Mouse (Mus musculus): ENCODE data around the gene Srd5a1. TPM values are rescaled to one million over a fixed set of nuclear protein-coding genes. Genes with fewer than 3 reads are reported as not detected.

Gene Srd5a1
- total and polyA plus RNA-seq, 3 experiments, result 7.7 to 10.5 TPM; not detected in 1

DNA sequence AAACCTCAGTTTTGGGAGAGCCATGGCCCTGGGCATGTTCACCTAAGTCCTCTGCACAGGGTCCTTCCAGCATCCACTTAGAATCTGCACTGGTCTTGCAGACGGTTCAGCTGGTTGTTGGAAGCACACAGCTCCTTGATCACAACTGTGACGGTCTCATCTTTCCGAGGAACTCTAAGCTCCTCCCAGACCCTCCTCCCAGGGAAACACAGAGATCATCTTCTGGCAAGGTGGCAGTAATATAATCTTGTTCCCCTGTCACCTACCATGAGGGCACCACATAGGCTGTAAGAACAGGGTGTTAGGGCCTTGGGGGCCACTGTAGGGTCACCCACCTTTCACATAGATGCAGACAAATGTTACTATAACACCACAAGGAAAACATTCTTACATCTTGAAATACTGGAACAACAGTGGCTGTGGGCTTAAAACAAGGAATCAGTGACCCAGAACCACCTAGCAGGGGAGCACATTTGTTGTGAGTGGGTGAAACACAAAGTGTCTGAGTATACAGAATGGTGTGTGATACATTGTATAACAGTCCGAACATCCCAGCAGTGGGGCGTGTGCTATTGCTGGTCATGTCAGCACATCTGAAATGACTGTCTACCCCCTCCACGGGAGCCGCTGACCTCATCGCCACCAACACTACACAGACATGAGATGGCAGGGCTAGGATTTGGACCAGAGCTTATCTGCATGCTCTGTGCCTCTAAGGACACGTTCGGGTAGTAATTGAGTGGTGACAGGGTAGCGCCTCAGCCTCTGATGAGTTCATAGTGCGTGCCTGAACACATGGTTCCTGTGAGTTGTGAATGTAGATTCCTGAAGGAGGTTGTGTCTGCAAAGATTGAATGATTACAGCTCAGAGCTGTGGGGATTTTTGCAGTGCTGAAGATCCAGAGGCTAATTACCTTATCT is 48.3 kb downstream of the Srd5a1 start:
- Histone ChIP-seq H3K4me1 (ENCODE audit: control insufficient read depth in 1 of 2, insufficient read depth in 2 of 2, low read length in 2 of 2) (peaks cover 5 to 28% of the 10 kb centered on the region in 2 experiments; a peak in 3 of 4 replicates), H3K9me3 (replicated peaks; ENCODE audit: insufficient read depth, low read length) (no peaks in the 10 kb centered on the region), H3K4me3 (ENCODE audit: control insufficient read depth in 1 of 2, insufficient read depth in 1 of 2, low read depth in 2 of 2, low read length in 2 of 2) (no peak overlapping the region), H3K27ac (ENCODE audit: control insufficient read depth, low read depth, low read length) (no peak overlapping the region), H3K79me2 (ENCODE audit: control insufficient read depth, insufficient read depth, low read length, poor library complexity) (no peaks in the 10 kb centered on the region), H3K9ac (ENCODE audit: control insufficient read depth, low read depth, low read length, poor library complexity, severe bottlenecking) (no peak overlapping the region), H3K27me3 (ENCODE audit: control insufficient read depth in 1 of 2, insufficient read depth in 2 of 2, low read length in 2 of 2) (no peaks in the 10 kb centered on the region), H3K36me3 (ENCODE audit: control insufficient read depth in 1 of 2, insufficient read depth in 2 of 2, low read length in 2 of 2) (peaks cover 0 to 16% of the 10 kb centered on the region in 2 experiments; a peak in 2 of 4 replicates)
- no peak for DNase-seq (ENCODE audit: low read depth, low spot score)
- TF ChIP-seq ZMIZ1 (IDR thresholded peaks at IDR 0.05; ENCODE audit: low read depth, low read length), result no peak

DNA sequence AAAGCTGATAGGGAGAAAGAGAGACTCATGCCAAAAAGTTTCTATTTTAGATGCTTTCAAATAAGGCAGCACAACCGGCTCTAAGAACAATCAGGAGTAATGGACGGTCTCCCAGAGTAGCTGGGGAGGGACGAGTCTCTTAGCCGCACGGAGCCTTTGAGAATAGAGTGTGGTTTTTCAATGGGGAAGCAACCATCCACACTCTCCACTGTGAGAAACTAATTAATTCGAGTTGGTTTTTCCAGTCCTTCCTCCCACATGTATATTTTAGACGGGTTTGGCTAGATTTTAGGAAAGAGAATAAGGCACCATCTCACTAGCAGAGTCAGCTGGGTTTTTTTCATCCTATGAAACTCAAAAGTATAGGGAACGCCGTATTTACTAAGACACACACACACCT is 49.2 kb downstream of the Srd5a1 start:
- Histone ChIP-seq H3K27me3 (ENCODE audit: control insufficient read depth in 1 of 2, insufficient read depth in 2 of 2, low read length in 2 of 2) (no peaks in the 10 kb centered on the region), H3K36me3 (ENCODE audit: control insufficient read depth in 1 of 2, insufficient read depth in 2 of 2, low read length in 2 of 2) (peaks cover 0 to 16% of the 10 kb centered on the region in 2 experiments; a peak in 2 of 4 replicates), H3K9me3 (replicated peaks; ENCODE audit: insufficient read depth, low read length) (no peaks in the 10 kb centered on the region), H3K4me3 (ENCODE audit: control insufficient read depth in 1 of 2, insufficient read depth in 1 of 2, low read depth in 2 of 2, low read length in 2 of 2) (no peak overlapping the region), H3K79me2 (ENCODE audit: control insufficient read depth, insufficient read depth, low read length, poor library complexity) (no peaks in the 10 kb centered on the region), H3K9ac (ENCODE audit: control insufficient read depth, low read depth, low read length, poor library complexity, severe bottlenecking) (no peak overlapping the region), H3K27ac (ENCODE audit: control insufficient read depth, low read depth, low read length) (no peak overlapping the region), H3K4me1 (ENCODE audit: control insufficient read depth in 1 of 2, insufficient read depth in 2 of 2, low read length in 2 of 2) (peaks cover 5 to 28% of the 10 kb centered on the region in 2 experiments; a peak in 3 of 4 replicates)
- DNase-seq (ENCODE audit: low read depth, low spot score), result no peak
- TF ChIP-seq USF1 (IDR thresholded peaks at IDR 0.05; ENCODE audit: low read depth, low read length) (no peak), NELFE (IDR thresholded peaks at IDR 0.05; ENCODE audit: low read depth, low read length) (no peak)

- Histone ChIP-seq H3K9me3 (replicated peaks; ENCODE audit: insufficient read depth, low read length) (no peaks in the 10 kb centered on the region), H3K27ac (ENCODE audit: control insufficient read depth, low read depth, low read length) (no peak overlapping the region), H3K36me3 (ENCODE audit: control insufficient read depth in 1 of 2, insufficient read depth in 2 of 2, low read length in 2 of 2) (peaks cover 0 to 11% of the 10 kb centered on the region in 2 experiments; a peak in 2 of 4 replicates), H3K4me3 (ENCODE audit: control insufficient read depth in 1 of 2, insufficient read depth in 1 of 2, low read depth in 2 of 2, low read length in 2 of 2) (peak overlapping the region in 1 of 2 experiments; percentile 19; a peak in 3 of 4 replicates), H3K27me3 (ENCODE audit: control insufficient read depth in 1 of 2, insufficient read depth in 2 of 2, low read length in 2 of 2) (no peaks in the 10 kb centered on the region), H3K4me1 (ENCODE audit: control insufficient read depth in 1 of 2, insufficient read depth in 2 of 2, low read length in 2 of 2) (peaks cover 5 to 25% of the 10 kb centered on the region in 2 experiments; a peak in 3 of 4 replicates), H3K9ac (ENCODE audit: control insufficient read depth, low read depth, low read length, poor library complexity, severe bottlenecking) (peak overlapping the region; percentile 33; the same call in 1 of the 2 replicates), H3K79me2 (ENCODE audit: control insufficient read depth, insufficient read depth, low read length, poor library complexity) (no peaks in the 10 kb centered on the region)
- DNase-seq (ENCODE audit: low read depth, low spot score), result peak; percentile 60
- TF ChIP-seq TCF12 (IDR thresholded peaks at IDR 0.05; ENCODE audit: low read depth, low read length), result 0 out of 2 replicates have a peak, but pooled peaks have one; percentile 19
- no peak for TF ChIP-seq POLR2A (IDR thresholded peaks at IDR 0.05; ENCODE audit: control insufficient read depth in 1 of 2, insufficient read depth in 1 of 2, low read depth in 1 of 2, low read length in 2 of 2, poor library complexity in 1 of 2)
- no peak for TF ChIP-seq USF1 (IDR thresholded peaks at IDR 0.05; ENCODE audit: low read depth, low read length)
- no peak for TF ChIP-seq MAZ (IDR thresholded peaks at IDR 0.05; ENCODE audit: low read depth, low read length)
- TF ChIP-seq ELF1 (IDR thresholded peaks at IDR 0.05; ENCODE audit: low read depth, low read length), result no peak
- no peak for TF ChIP-seq MXI1 (IDR thresholded peaks at IDR 0.05; ENCODE audit: low read depth, low read length)
- TF ChIP-seq EP300 (IDR thresholded peaks at IDR 0.05; ENCODE audit: low read depth in 1 of 2, low read length in 2 of 2), result no peak
- TF ChIP-seq POLR2AphosphoS2 (IDR thresholded peaks at IDR 0.05; ENCODE audit: low read length), result no peak
- no peak for TF ChIP-seq SMC3 (IDR thresholded peaks at IDR 0.05; ENCODE audit: low read depth, low read length)
- TF ChIP-seq ZC3H11A (IDR thresholded peaks at IDR 0.05; ENCODE audit: low read depth, low read length), result no peak
- TF ChIP-seq JUND (IDR thresholded peaks at IDR 0.05; ENCODE audit: low read depth, low read length), result peak; percentile 74; the same call in 1 of the 2 replicates
- TF ChIP-seq RCOR1 (IDR thresholded peaks at IDR 0.05; ENCODE audit: low read depth, low read length), result no peak
- no peak for TF ChIP-seq CHD1 (IDR thresholded peaks at IDR 0.05; ENCODE audit: low read depth, low read length)
- no peak for TF ChIP-seq CTCF (IDR thresholded peaks at IDR 0.05 in 2 of 3, conservative IDR thresholded peaks at IDR 0.05 in 1 of 3; ENCODE audit: control insufficient read depth in 1 of 3, insufficient read depth in 1 of 3, low read depth in 2 of 3, low read length in 3 of 3, poor library complexity in 1 of 3, severe bottlenecking in 1 of 3)
- TF ChIP-seq ZMIZ1 (IDR thresholded peaks at IDR 0.05; ENCODE audit: low read depth, low read length), result no peak
- TF ChIP-seq SIN3A (IDR thresholded peaks at IDR 0.05; ENCODE audit: low read length), result no peak
- TF ChIP-seq CHD2 (IDR thresholded peaks at IDR 0.05; ENCODE audit: low read length), result no peak
- no peak for TF ChIP-seq ZKSCAN1 (IDR thresholded peaks at IDR 0.05; ENCODE audit: low read depth, low read length)
- peak; percentile 31; the same call in 1 of the 2 replicates for TF ChIP-seq GATA1 (IDR thresholded peaks at IDR 0.05; ENCODE audit: low read depth, low read length)
- TF ChIP-seq UBTF (IDR thresholded peaks at IDR 0.05; ENCODE audit: borderline replicate concordance, insufficient read depth, low read depth, low read length), result no peak
- TF ChIP-seq KAT2A (conservative IDR thresholded peaks at IDR 0.05; ENCODE audit: low read depth, low read length), result no peak
- no peak for TF ChIP-seq TBP (IDR thresholded peaks at IDR 0.05; ENCODE audit: low read depth, low read length)
Observed at GRCm38 (mm10) chr13:69559291-69559961, 51.8 kb downstream of the Srd5a1 start.
